Mouse (Mus musculus): ENCODE measurements around the gene Lrp2. TPM values are rescaled to one million over a fixed set of nuclear protein-coding genes. Genes with fewer than 3 reads are reported as not detected.

Gene Lrp2
- polyA plus RNA-seq, 1 experiment from 2014 or later = 37.5 TPM

DNA sequence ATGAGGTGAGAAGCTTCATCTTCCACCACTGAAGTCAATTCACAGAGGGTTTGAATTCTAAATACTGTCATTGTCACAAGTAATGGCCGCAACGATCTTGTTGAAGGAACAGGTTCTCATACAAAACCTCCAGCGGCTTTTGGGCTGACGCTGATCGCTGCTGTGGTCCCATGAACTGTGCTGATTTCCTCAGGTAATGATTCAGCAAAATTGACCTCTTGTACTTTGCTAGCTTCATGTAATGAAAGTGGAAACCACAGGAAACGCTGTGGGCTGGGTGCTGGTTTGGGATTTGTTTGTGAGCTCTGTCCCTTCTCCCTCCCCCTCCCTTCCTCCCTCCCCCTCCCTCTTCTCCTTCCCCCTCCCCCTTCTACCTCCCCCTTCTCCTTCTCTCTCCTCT lies 170.8 kb downstream of the Lrp2 start:
- Histone ChIP-seq H3K4me1 (replicated peaks; ENCODE audit: insufficient read depth, low read length) (no peaks in the 10 kb centered on the region), H3K4me2 (ENCODE audit: low read length) (no peak overlapping the region), H3K36me3 (ENCODE audit: insufficient read depth, low read length) (no peaks in the 10 kb centered on the region), H3K27ac (no peak overlapping the region), H3K9me3 (replicated peaks; ENCODE audit: low read length) (no peaks in the 10 kb centered on the region), H3K27me3 (ENCODE audit: insufficient read depth, low read length) (no peaks in the 10 kb centered on the region), H3K4me3 (replicated peaks; ENCODE audit: low read depth, low read length) (no peak overlapping the region), H3K9ac (ENCODE audit: low read depth, low read length) (no peak overlapping the region)
- no peak for TF ChIP-seq CTCF (IDR thresholded peaks at IDR 0.05; ENCODE audit: low read depth)
- ATAC-seq (replicated peaks; ENCODE audit: low FRiP score, low read depth) (no peak), DNase-seq (ENCODE audit: low spot score) (no peak)
- 76% methylated on average over 6 of the region's 6 CpGs for WGBS

DNA sequence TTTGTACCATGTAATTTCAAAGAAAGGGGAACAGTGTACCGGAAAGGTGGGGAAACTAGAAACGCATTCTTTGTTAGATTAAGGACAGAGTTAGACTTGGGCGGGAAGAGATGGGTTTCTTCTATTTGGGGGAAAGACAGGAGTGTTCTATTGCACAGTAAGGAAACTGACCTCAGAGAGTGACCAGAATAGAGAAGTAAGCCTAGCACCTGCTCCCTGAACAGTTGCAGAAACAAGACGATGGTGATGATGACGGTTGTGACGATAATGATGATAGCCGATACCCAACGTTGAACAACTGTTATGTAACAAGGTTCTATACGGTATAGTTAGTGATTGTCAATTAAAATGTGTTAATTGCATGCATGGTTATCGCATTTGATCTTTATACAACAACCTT lies 171.3 kb downstream of the Lrp2 start:
- Histone ChIP-seq H3K36me3 (ENCODE audit: insufficient read depth, low read length) (no peaks in the 10 kb centered on the region), H3K9ac (ENCODE audit: low read depth, low read length) (no peak overlapping the region), H3K9me3 (replicated peaks; ENCODE audit: low read length) (no peaks in the 10 kb centered on the region), H3K4me2 (ENCODE audit: low read length) (no peak overlapping the region), H3K27ac (no peak overlapping the region), H3K4me3 (replicated peaks; ENCODE audit: low read depth, low read length) (no peak overlapping the region), H3K27me3 (ENCODE audit: insufficient read depth, low read length) (no peaks in the 10 kb centered on the region), H3K4me1 (replicated peaks; ENCODE audit: insufficient read depth, low read length) (no peaks in the 10 kb centered on the region)
- no peak for TF ChIP-seq CTCF (IDR thresholded peaks at IDR 0.05; ENCODE audit: low read depth)
- DNase-seq (ENCODE audit: low spot score) (no peak), ATAC-seq (replicated peaks; ENCODE audit: low FRiP score, low read depth) (no peak)
- WGBS = 97% methylated on average over 10 of the region's 10 CpGs

DNA sequence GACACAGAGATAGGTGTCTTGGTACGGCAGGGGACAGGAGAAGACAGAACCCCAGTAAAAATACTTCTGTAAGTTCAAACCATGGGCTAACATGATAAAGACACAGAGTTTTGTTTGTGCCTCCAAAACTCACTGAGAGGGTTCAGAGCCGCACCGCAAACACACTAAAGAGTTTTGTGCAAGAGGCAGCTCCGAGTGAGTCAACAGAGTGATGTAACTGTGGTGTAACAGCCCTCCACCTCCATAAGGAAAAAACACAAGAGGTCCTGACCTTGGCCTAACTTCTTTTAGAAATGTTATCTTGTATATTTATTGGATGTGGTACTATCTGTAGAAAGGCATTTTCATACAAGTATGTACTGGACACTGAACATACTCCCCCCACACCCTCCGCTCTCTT lies 180.2 kb downstream of the Lrp2 start:
- no peaks in the 10 kb centered on the region for H3K4me1 ChIP-seq (replicated peaks; ENCODE audit: insufficient read depth, low read length)
- no peak overlapping the region for H3K27ac ChIP-seq
- H3K9me3 ChIP-seq (replicated peaks; ENCODE audit: low read length) = no peaks in the 10 kb centered on the region
- H3K4me3 ChIP-seq (replicated peaks; ENCODE audit: low read depth, low read length) = no peak overlapping the region
- no peak for TF ChIP-seq CTCF (IDR thresholded peaks at IDR 0.05; ENCODE audit: low read depth)
- ATAC-seq (replicated peaks; ENCODE audit: low FRiP score, low read depth) = no peak
- H3K36me3 ChIP-seq (ENCODE audit: insufficient read depth, low read length) = no peaks in the 10 kb centered on the region
- H3K4me2 ChIP-seq (ENCODE audit: low read length) = no peak overlapping the region
- WGBS = 87% methylated on average over 5 of the region's 5 CpGs
- DNase-seq (ENCODE audit: low spot score) = no peak
- no peak overlapping the region for H3K9ac ChIP-seq (ENCODE audit: low read depth, low read length)
- H3K27me3 ChIP-seq (ENCODE audit: insufficient read depth, low read length) = no peaks in the 10 kb centered on the region

DNA sequence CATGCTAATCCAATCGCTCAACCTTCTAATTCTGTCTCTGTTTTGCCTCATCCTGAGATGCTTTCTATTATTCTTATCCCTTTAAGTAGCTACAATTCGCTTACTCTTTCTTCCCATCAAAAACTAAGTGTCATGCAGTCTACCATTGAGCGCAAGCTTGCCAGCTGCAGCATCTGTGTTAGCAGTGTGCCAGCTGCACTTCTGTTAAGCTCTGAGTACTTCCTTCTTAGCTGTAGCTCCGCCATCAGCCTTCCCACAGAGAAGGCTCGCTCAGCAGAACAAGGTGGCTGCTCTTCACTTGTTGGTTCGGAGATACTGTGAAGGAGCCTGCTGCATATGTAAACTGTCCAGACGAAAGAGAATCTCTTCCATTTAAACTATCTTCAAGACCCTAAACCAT lies 183.6 kb downstream of the Lrp2 start:
- no peaks in the 10 kb centered on the region for H3K27me3 ChIP-seq (ENCODE audit: insufficient read depth, low read length)
- no peak for TF ChIP-seq CTCF (IDR thresholded peaks at IDR 0.05; ENCODE audit: low read depth)
- no peak overlapping the region for H3K4me3 ChIP-seq (replicated peaks; ENCODE audit: low read depth, low read length)
- no peak overlapping the region for H3K9ac ChIP-seq (ENCODE audit: low read depth, low read length)
- H3K36me3 ChIP-seq (ENCODE audit: insufficient read depth, low read length) = no peaks in the 10 kb centered on the region
- no peak for ATAC-seq (replicated peaks; ENCODE audit: low FRiP score, low read depth)
- H3K4me1 ChIP-seq (replicated peaks; ENCODE audit: insufficient read depth, low read length) = no peaks in the 10 kb centered on the region
- no peak overlapping the region for H3K4me2 ChIP-seq (ENCODE audit: low read length)
- H3K27ac ChIP-seq = no peak overlapping the region
- DNase-seq (ENCODE audit: low spot score) = no peak
- H3K9me3 ChIP-seq (replicated peaks; ENCODE audit: low read length) = no peaks in the 10 kb centered on the region
- 89% methylated on average over 7 of the region's 7 CpGs for WGBS

DNA sequence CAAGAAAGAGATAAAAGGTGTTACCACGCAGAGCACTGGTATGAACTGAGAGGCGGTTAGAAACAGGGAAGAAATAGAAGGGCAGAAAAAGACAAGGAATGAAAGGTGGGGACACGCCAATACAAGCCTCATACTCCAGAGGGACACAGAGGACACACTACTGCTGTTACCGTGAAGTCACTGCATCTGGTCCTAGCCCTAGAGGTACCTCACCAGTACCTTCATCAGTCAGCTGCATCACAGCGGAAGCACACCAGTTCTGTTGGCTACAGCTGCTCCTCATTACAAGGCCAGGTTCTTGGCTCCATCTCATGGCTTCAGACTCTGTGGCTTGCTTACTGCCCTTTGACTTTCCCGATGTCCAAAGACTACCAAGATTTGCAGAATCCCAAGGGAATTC lies 184.0 kb downstream of the Lrp2 start:
- H3K36me3 ChIP-seq (ENCODE audit: insufficient read depth, low read length) = no peaks in the 10 kb centered on the region
- H3K4me1 ChIP-seq (replicated peaks; ENCODE audit: insufficient read depth, low read length) = no peaks in the 10 kb centered on the region
- 97% methylated on average over 6 of the region's 6 CpGs for WGBS
- ATAC-seq (replicated peaks; ENCODE audit: low FRiP score, low read depth) (no peak), DNase-seq (ENCODE audit: low spot score) (no peak)
- H3K9me3 ChIP-seq (replicated peaks; ENCODE audit: low read length) = no peaks in the 10 kb centered on the region
- no peak overlapping the region for H3K27ac ChIP-seq
- H3K4me2 ChIP-seq (ENCODE audit: low read length) = no peak overlapping the region
- no peak for TF ChIP-seq CTCF (IDR thresholded peaks at IDR 0.05; ENCODE audit: low read depth)
- H3K27me3 ChIP-seq (ENCODE audit: insufficient read depth, low read length) = no peaks in the 10 kb centered on the region
- H3K9ac ChIP-seq (ENCODE audit: low read depth, low read length) = no peak overlapping the region
- H3K4me3 ChIP-seq (replicated peaks; ENCODE audit: low read depth, low read length) = no peak overlapping the region

DNA sequence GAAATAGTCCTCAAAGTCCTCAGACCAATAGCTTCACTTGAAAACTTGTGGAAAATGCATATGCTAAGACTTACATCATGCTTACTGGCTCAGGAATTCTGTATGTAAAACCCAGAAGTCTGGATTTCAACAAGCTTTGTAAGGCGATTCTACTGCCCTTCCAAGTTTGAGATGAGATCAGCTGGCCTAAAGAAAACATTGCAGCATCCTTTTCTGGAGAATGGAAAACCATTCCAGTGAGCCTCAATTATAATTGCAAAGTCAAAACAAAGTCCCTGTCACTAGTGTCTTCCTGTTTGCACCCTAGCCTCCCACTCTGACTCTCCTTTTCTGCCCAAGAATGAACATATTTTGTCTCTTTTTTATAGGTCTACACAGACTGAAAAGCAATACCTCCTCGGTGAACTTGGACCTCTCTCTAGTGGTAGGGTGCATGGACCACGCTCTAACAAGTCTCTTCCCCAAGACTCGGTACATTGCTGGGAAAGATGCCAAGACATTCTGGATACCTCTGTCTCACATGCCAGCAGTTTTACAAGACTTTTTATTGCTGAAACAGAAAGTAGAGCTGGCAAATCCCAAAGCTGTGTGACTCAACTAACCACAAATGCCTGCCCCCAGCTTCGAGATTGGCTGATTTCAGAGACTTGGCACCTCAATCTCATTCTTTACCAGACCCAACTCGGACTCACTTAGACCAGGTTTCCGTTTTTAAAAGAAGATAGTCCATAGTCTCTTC lies 184.8 kb downstream of the Lrp2 start:
- H3K9me3 ChIP-seq (replicated peaks; ENCODE audit: low read length) = no peaks in the 10 kb centered on the region
- H3K9ac ChIP-seq (ENCODE audit: low read depth, low read length) = no peak overlapping the region
- DNase-seq (ENCODE audit: low spot score) (no peak), ATAC-seq (replicated peaks; ENCODE audit: low FRiP score, low read depth) (no peak)
- H3K4me1 ChIP-seq (replicated peaks; ENCODE audit: insufficient read depth, low read length) = no peaks in the 10 kb centered on the region
- WGBS = 62% methylated on average over 7 of the region's 7 CpGs
- no peaks in the 10 kb centered on the region for H3K27me3 ChIP-seq (ENCODE audit: insufficient read depth, low read length)
- no peak overlapping the region for H3K4me3 ChIP-seq (replicated peaks; ENCODE audit: low read depth, low read length)
- H3K36me3 ChIP-seq (ENCODE audit: insufficient read depth, low read length) = no peaks in the 10 kb centered on the region
- H3K27ac ChIP-seq = no peak overlapping the region
- TF ChIP-seq CTCF (IDR thresholded peaks at IDR 0.05; ENCODE audit: low read depth) = no peak
- H3K4me2 ChIP-seq (ENCODE audit: low read length) = no peak overlapping the region

Data from kidney, postnatal 0 days (tissue).